Mouse (Mus musculus) B cell, adult 2 months (primary cell): ENCODE measurements around the gene Tbl1xr1.

Experiments used
- DNase-seq, 2 experiments: peaks; one replicate each; pipeline ENCODE4 v3.0.0; 2022

The Tbl1xr1 gene

DNA sequence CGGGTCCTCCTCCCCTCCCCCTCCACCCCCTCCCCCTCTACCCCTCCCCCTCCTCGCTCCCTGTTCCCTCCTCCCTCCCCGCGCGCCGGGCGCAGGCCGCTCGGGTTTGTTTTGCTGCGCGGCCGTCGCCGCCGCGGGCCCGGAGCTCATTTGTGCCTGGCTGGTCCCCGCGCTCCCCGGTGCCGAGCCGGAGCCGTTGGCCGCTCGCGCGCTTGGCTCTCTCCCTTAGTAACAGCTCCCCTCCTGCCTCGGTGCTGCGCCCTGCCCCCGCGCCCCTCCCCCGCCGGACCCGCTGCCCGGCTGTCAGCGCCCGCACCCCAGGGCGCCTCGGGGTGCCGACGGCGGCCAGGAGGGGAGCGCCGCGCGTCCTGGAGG is at the start of gene Tbl1xr1:
TSS of gene Tbl1xr1 (plus strand) at position 92 of the 375 bp plus-strand sequence.
- peak; percentile 94 to 95 for DNase-seq

GRCm38 (mm10) chr3:22038004-22038403 is 38.4 kb upstream of the Tbl1xr1 start:
- DNase-seq, result no peak

DNA sequence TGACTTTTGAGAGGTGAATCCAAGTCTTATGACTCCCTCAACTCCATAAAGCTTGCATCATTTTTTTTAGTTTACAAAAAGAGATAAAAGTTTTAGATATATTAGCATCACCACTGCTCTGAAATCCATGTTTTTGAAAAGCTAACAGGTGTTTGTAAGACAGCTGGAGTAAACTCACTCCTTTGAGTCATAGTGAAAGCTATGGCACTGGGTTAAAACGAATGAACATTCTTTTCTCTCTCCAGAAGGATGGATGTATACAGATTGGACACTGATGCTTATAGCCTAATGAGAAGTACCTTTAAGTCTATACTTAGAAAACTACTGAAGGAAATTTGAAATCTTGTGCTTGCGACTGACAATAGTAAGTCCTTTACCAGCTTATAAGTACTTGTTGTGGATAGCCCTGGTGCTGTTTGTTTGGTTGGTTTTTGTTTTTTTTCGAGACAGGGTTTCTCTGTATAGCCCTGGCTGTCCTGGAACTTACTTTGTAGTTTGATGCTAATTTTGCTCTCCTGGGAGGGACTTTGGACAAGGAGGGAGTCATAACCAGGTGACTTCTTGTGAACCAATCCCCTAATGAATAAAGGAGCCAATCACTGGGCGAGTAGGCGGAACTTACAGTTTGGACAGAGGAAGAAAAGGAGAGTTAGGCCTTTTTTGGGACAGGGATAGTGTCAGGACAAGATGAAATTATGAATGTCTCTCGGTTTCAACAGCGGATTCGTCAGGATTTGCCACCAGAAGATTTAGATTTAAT is 37.2 kb upstream of the Tbl1xr1 start:
- no peak for DNase-seq

DNA sequence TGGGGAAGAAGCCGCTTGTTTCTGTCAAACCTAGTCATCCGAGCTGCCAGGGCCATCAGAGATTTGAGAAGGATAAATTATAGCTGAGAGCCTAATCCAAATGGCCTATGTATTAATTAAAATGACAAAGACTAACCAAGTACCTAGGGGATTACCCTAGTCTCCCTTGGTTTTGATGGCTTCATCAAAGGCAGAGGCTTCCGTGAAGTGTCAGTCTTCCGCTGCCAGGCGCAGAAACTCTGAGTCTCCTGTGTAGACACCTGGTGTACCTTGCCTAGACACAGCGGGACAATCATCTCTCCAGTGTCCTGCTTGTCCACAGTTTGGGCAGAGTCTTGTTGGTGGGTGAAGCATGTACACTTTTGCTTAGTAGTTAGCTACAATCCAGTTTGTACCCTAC is 35.8 kb upstream of the Tbl1xr1 start:
- DNase-seq, result no peak

GRCm38 (mm10) chr3:22047203-22047602 is 29.2 kb upstream of the Tbl1xr1 start:
- no peak for DNase-seq

- no peak for DNase-seq
Measured at GRCm38 (mm10) chr3:22056664-22057328, 19.7 kb upstream of the Tbl1xr1 start.

- DNase-seq, result no peak
Measured at GRCm38 (mm10) chr3:22058206-22058804, 18.1 kb upstream of the Tbl1xr1 start.

DNA sequence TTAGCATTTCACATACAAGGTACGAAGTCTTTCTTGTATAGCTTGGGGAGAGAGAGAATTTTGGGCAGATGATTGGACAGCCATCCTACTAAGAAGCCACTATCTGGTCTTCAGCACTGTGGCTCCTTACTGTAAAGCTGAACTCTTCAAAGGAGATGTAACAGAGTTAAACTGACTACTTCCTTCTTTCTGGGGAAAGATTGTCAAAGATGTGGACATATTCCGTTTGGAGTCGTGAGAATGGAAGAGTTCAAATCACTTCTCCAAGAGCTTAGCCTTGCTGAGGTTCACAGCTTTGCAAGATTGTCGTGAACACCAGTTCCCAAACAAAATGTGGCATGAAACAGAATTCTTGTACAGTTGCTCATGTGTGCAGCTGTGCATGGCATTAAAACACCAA is 15.3 kb upstream of the Tbl1xr1 start:
- DNase-seq, result no peak

DNA sequence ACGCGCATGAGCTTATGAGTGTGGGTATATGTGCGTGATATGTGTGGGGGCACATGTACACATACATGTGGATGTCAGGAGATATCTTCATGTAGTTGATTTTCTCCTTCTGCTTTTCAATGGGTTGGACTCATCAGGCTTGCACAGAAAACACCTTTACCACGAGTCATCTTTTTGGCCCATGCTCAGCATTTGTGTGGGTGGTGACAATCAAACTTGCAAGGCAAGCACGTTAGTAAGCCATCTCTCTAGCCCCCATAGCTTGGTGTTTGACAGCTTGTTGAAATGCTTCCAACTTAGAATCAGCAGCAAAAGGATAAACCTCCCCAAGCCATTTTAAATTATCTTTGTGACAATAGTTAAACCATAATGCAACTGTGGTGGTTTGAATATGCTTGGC is 7.8 kb upstream of the Tbl1xr1 start:
- DNase-seq, result no peak

DNA sequence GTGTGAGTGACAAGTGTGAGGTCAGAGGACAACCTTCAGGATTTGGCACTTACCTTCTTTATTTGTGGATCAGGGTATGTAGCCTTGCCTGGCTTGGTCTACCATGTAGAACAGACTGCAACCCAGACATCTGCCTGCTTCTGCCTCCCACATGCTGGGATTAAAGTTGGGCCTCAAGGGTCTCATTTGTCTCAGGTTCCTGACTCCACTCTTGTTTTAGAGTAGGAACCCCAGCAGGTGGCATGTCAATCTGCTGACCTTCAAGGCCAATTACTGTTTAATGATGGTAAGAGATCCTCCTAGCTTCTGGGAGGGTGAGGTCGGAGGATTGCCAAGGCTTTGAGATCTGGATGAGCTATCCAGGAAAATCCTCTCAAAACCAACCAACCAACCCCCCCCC is 2.5 kb upstream of the Tbl1xr1 start:
- no peak for DNase-seq

- peak; percentile 34 to 42 for DNase-seq
Measured at GRCm38 (mm10) chr3:22074591-22075294, 1.7 kb upstream of the Tbl1xr1 start.

- no peak for DNase-seq
Measured at GRCm38 (mm10) chr3:22075517-22075886, 950 bp upstream of the Tbl1xr1 start.

- peak; percentile 92 for DNase-seq
Measured at GRCm38 (mm10) chr3:22075887-22076560, 428 bp upstream of the Tbl1xr1 start.

DNA sequence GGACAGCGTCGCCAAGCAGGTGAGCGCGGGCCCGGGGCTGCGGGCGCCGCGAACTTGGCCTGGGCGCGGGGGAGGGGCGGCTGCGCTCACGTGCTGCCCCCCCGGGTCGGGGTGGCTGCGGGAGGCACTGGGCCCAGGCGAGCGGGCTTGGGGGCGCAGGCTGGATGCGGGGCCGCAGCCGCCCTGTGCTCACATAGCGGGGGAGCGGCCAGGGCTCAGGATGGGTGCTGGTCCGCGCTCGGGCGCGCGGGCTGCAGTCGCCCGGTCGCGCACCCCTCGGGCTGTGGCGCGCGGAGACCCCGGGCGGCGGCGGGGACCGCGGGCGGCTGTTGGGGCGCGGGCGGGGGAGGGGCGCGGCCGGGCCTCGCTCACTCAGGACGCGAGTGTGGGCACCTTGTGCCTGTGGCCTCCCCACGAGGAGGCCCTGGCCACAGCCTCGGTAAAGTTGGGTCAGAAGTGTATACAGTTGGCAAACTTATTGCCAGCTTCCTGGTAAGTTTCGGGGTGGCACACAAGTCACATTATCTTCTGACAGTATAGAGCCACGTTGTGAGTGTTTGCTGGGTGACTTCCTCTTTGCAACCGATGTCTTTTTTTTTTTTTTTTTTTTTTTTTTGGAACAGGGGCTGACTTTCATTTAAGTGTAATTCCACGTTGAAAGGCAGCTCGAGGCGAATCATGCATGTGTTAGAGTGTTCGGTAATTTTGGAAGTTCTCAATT is 644 bp downstream of the Tbl1xr1 start:
- peak; percentile 70 to 76 for DNase-seq

- DNase-seq, result peak; percentile 32 to 38
Measured at GRCm38 (mm10) chr3:22077657-22078475, 1.4 kb downstream of the Tbl1xr1 start.

- no peak for DNase-seq
Measured at GRCm38 (mm10) chr3:22078529-22078928, 2.1 kb downstream of the Tbl1xr1 start.

GRCm38 (mm10) chr3:22081869-22082268 is 5.4 kb downstream of the Tbl1xr1 start:
- DNase-seq, result no peak

GRCm38 (mm10) chr3:22082823-22083222 is 6.4 kb downstream of the Tbl1xr1 start:
- DNase-seq, result no peak

DNA sequence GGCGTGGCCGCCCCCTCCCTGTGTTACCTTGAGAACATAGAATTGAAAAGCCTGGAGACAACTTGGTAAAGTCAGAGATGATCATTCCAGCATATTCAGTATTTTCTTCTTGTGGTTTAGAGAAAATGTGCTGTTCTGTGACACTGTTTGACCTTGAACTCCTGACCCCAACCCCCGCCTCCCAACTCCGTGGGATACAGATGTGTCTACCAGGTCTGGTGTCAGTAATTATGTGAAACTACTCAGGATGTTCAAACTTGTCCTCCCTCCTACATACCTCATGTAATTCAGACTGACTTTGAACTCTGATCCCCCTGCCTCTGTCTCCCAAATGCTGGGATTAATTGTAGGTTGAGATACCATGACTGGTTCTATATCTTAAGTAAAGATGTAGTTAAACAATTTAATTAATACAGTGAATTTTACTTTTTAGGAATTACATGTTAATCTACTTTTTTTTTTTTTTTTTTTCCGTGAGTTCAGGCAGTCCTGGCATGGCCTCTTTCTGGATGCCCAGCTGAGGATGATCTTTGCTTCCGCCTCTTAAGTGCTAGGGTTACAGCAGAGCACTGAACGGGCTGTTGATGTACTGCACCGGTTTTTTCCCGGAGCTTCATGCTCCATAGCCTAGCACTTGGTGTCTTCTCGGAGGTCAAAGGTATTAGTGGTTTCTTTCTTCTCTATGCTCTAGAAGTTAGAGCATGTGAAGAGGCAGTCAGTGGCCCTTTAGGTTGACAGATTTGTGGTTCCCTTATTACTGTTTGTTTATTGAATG is 8.0 kb downstream of the Tbl1xr1 start:
- DNase-seq, result no peak

DNA sequence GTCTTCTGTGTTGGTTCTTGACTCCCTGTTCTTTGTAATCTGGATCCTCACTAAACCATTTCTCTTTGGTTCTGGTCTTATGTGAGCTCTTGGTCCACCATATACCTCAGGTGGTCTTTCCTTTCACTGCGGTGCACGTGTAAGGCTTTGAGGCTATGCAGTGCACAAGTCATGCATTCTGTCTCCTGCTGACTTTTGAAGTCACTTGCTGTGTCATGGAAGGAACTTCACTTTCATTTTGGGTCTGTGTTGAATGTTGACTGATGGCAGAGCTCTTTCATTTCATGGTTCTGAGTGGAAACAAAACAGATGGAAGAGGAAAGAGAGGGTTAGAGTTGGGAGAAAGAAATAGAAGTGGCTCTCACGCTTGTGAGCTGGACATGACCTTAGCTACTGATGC is 13.4 kb downstream of the Tbl1xr1 start:
- no peak for DNase-seq
